Mouse (Mus musculus) liver, embryonic 14.5 days (tissue): ENCODE data around the gene Trp53.

Source experiments
- CTCF ChIP-seq: IDR thresholded peaks from 2 replicates; pipeline ENCODE4 v1.5.1; 2016; ENCODE audit warnings: antibody characterized with exemption, low read depth, control low read depth
- EP300 ChIP-seq: IDR thresholded peaks from 2 replicates; pipeline ENCODE4 v1.6.1; 2016; ENCODE audit warnings: antibody characterized with exemption, low read depth

DNA sequence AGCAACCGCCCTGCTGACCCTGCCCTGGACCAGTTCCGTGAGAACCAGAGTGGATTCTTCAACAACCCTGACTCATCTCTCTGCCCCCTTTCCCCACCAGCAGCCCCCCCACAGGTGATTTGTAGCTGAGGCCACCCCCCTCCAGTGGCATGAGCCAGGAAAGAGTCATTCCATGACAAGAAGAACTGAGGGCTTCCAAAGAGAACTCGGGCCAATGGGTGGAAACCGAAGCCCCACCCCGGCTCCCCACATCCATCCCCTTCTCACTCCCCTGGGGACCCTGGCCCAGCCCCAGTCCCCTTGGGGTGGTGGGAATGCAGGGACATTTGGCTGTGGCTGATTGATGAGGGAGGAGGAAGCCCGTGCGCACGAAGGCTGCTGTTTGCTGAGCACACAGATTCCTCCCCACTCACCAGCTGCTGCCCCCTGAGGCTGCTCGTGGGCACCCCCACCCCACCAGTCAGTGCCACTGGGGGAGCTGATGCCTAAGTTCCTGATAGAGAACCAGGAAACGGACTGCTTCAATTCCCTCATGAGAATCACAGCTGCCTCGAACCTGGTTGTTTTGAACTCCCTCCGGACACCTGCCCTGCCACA is 31.0 kb upstream of the Trp53 start, which contains the start of gene Dnah2:
- no peak for TF ChIP-seq CTCF
- TF ChIP-seq EP300, result no peak
